Comparison of ENCODE assay signal across 8 mouse cellular contexts in genomic region chr13:48639570-48639969, GRCm38 (mm10). TPM values are rescaled to one million over a fixed set of nuclear protein-coding genes. Genes with fewer than 3 reads are reported as not detected.
A peak's percentile ranks its signal among the peaks of the same experiment; 100 is the strongest.
DNase-seq lines count a peak whose midpoint lies in the region; ATAC-seq and TF ChIP-seq lines count a peak whose summit lies in the region.

No protein-coding gene starts in this region.

- H3K36me3 ChIP-seq in forebrain, embryonic 15.5 days: no peaks in the 10 kb centered on the region
- H3K36me3 ChIP-seq in forebrain, embryonic 11.5 days (ENCODE audit: control insufficient read depth, insufficient read depth, low read length): no peaks in the 10 kb centered on the region
- H3K36me3 ChIP-seq in lung, embryonic 14.5 days (ENCODE audit: insufficient read depth): no peaks in the 10 kb centered on the region

- no peak overlapping the region for H3K4me2 ChIP-seq in forebrain, embryonic 15.5 days (replicated peaks)
- H3K4me2 ChIP-seq in forebrain, embryonic 11.5 days (ENCODE audit: low read depth, low read length, severe bottlenecking): no peak overlapping the region
- H3K4me2 ChIP-seq in lung, embryonic 14.5 days: no peak overlapping the region

- peak; percentile 96 for TF ChIP-seq CTCF in lung, embryonic 14.5 days (IDR thresholded peaks at IDR 0.05; ENCODE audit: low read depth)

- ATAC-seq in forebrain, embryonic 15.5 days (replicated peaks): peak; percentile 61; the same call in 1 of the 2 replicates
- ATAC-seq in forebrain, embryonic 11.5 days (replicated peaks; ENCODE audit: low FRiP score): no peak
- ATAC-seq in inflammation-experienced regulatory T-cells, adult 6 months: peak; percentile 73
- ATAC-seq in lung, embryonic 14.5 days (ENCODE audit: insufficient read depth): peak; percentile 28; the same call in 1 of the 2 replicates

- no peaks in the 10 kb centered on the region for H3K4me1 ChIP-seq in forebrain, embryonic 15.5 days
- no peaks in the 10 kb centered on the region for H3K4me1 ChIP-seq in forebrain, embryonic 11.5 days (replicated peaks; ENCODE audit: control insufficient read depth, insufficient read depth, low read length)
- no peaks in the 10 kb centered on the region for H3K4me1 ChIP-seq in lung, embryonic 14.5 days (ENCODE audit: insufficient read depth)

- no peaks in the 10 kb centered on the region for H3K27me3 ChIP-seq in forebrain, embryonic 15.5 days
- H3K27me3 ChIP-seq in forebrain, embryonic 11.5 days (ENCODE audit: control insufficient read depth, insufficient read depth, low read length): no peaks in the 10 kb centered on the region
- no peaks in the 10 kb centered on the region for H3K27me3 ChIP-seq in lung, embryonic 14.5 days (ENCODE audit: insufficient read depth, low read length)

- no peak overlapping the region for H3K27ac ChIP-seq in forebrain, embryonic 15.5 days (replicated peaks)
- no peak overlapping the region for H3K27ac ChIP-seq in forebrain, embryonic 11.5 days (ENCODE audit: low read depth, low read length)
- no peak overlapping the region for H3K27ac ChIP-seq in lung, embryonic 14.5 days (ENCODE audit: low read depth)

- no peaks in the 10 kb centered on the region for H3K9me3 ChIP-seq in forebrain, embryonic 15.5 days
- H3K9me3 ChIP-seq in forebrain, embryonic 11.5 days (ENCODE audit: control insufficient read depth, low read length): no peaks in the 10 kb centered on the region
- H3K9me3 ChIP-seq in lung, embryonic 14.5 days (ENCODE audit: low read depth, low read length): no peaks in the 10 kb centered on the region

- no peak overlapping the region for H3K4me3 ChIP-seq in forebrain, embryonic 15.5 days
- H3K4me3 ChIP-seq in forebrain, embryonic 11.5 days (ENCODE audit: low read depth, low read length): no peak overlapping the region
- no peak overlapping the region for H3K4me3 ChIP-seq in lung, embryonic 14.5 days (ENCODE audit: low read depth, low read length)

- H3K9ac ChIP-seq in forebrain, embryonic 15.5 days (replicated peaks): no peak overlapping the region
- H3K9ac ChIP-seq in forebrain, embryonic 11.5 days (ENCODE audit: low read length): no peak overlapping the region
- no peak overlapping the region for H3K9ac ChIP-seq in lung, embryonic 14.5 days

- no peak for DNase-seq in forebrain, embryonic 11.5 days (ENCODE audit: low spot score)
- DNase-seq in 3T3-L1 (ENCODE audit: low read depth, low spot score): peak; percentile 78
- DNase-seq in T-cell, adult 2 months (ENCODE audit: low spot score): peak; percentile 58
- peak; percentile 90 for DNase-seq in embryo, embryonic 10.5 days (ENCODE audit: low spot score)
- DNase-seq in lung, embryonic 14.5 days: peak; percentile 92
- peak; percentile 31 to 56 for DNase-seq in spleen, postnatal 36 days (ENCODE audit: low spot score in 2 of 2)

RNA-seq across cellular contexts. Expression of gene Ptpdc1, which starts 14.1 kb away (rescaled TPM):
- 14.1 and 16.0 TPM in 2 replicates for polyA plus RNA-seq in forebrain, embryonic 15.5 days (2015; fragmentation: Nextera tagmentation; extraction: Ambion mirVana)
- 16.1 and 18.0 TPM in 2 replicates for polyA plus RNA-seq in forebrain, embryonic 11.5 days (2014; fragmentation: Nextera tagmentation; extraction: Ambion mirVana)
- 1 to 10 TPM in 2 of 3 experiments, under 1 TPM in 1; 0.11 to 1.4 (median 1.2) TPM for polyA plus RNA-seq in inflammation-experienced regulatory T-cells, adult 6 months (2017; shearing (Covaris generic))
- polyA plus RNA-seq in lung, embryonic 14.5 days (2014; fragmentation: Nextera tagmentation; extraction: Ambion mirVana): 13.7 and 14.8 TPM in 2 replicates

RNA-seq across cellular contexts. Expression of gene Barx1, which starts 23.2 kb away (rescaled TPM):
- polyA plus RNA-seq in forebrain, embryonic 15.5 days (2015; fragmentation: Nextera tagmentation; extraction: Ambion mirVana): not detected in 2 replicates
- polyA plus RNA-seq in forebrain, embryonic 11.5 days (2014; fragmentation: Nextera tagmentation; extraction: Ambion mirVana): 1.0 and 1.4 TPM in 2 replicates
- polyA plus RNA-seq in inflammation-experienced regulatory T-cells, adult 6 months (2017; shearing (Covaris generic)): not detected
- polyA plus RNA-seq in lung, embryonic 14.5 days (2014; fragmentation: Nextera tagmentation; extraction: Ambion mirVana): 0.35 and 0.86 TPM in 2 replicates
